Mouse (Mus musculus) naive thymus-derived CD4-positive, alpha-beta T cell, adult 2 months (primary cell): Measurements from ENCODE around the gene Zfp3.
A peak's percentile ranks its signal among the peaks of the same experiment; 100 is the strongest.
"Not testable (repeated sequence)": the region's sequence is repeated elsewhere in the genome, so short reads cannot be mapped to it uniquely, and the experiment has no call there.

Experiments
- DNase-seq: peaks from one replicate; pipeline ENCODE4 v3.0.0-alpha.2; 2011; ENCODE audit warnings: low read depth

Zfp3 gene

DNA sequence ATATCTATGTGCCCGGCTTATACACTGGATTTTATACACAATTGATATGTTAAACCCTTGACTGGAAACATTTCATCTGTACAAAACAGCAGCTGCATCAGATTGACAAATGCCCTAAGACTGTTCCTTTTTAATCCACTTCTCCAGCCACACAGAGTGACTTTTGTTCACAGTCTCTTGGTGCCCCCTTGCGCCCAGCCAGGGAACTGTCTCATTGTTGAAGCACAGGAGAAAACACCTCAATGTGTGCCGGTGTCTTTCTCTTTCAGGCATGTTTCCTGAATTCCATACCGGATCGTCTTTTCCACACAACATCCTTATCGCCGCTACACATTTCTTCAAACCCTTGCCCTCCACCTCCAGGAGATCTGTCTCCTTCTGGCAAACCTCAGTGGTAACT lies 8.4 kb upstream of the Zfp3 start:
- DNase-seq, result peak; percentile 90

DNA sequence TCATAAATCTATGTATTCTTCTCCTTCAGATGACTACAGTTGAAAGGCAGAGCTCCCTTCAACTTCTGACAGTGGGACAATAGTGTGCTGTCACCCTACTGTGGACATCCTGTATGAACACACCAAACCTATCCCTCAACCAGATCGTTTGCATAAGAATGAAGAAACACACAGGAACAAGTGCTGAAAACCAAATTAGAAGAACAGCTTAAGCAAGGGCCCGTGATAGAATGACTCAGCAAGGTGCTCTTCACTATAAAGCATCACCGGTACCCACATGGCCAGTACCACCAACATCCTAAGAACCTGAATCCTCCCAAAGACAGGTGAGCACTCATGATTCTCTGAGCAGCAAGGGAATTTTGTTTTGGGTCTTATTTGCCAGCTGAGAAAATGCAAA lies 3.6 kb upstream of the Zfp3 start:
- DNase-seq, result not testable (repeated sequence)

DNA sequence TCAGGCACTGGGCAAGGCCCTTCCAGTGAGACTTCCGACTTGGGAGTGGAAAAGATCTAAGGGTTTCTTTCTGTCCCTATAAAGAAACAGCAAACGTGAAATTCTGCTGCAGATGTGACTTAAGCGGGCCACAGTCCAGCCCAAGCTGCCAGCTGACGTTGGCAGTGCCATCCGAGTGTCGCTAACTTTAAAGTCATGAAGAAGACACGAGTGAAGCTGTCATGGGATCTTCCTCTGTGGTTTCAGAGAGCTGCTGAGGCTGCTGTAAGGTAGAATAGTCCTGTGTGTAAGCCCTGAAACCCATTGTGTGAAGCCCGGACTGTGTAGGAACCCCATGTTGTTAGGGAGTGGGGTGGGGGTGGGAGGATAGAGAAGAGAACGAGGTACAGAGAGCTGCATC lies 1.4 kb upstream of the Zfp3 start:
- peak; percentile 76 for DNase-seq

DNA sequence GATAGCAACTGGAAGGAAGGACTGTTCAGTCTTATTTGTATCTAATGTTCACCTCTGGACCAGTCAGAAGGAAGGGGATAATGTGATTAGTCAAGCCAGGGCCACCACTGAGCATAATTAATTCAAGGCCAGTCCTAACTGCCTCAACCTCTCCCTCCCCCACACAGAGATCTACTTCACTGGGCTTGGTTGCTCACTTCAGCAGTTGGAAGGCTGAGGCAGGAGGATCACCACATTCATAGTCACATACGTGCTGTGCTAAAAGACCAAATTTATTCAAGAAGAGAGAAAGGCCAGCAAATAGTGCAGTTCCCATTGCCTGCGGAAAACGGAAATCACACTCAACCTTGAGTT lies 450 bp upstream of the Zfp3 start:
- no peak for DNase-seq

DNA sequence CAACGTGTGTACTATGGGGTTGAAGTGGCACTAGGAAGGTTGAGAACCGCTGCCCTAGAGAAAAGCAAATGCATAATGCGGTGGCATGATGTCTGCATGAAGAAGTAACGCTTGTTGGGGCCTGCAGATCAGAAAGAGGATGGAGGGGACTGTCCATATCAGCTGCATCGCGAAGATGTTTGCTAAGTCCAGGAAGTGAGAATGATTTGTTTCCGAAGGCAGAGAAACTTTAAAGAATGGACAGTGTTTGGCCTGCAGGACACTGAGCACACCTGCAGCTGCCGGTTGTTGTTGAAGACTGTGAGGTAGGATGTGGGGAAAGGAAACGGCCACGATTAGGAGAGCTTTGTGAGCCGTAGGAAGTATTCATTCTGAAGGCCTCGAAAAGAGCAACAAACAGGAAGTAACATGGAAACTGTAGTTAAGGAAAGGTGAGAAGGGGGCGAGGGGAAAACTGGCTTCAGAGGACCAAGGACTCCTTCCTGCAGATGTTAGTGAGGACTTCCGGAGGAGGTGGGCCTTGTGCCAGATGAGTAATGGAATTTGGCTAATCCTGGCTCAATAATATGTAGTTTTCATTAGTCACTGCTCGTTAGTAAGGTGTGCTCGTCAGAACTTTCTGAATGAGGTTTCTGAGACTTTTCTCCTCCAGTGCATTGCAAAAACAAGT lies 1.9 kb downstream of the Zfp3 start:
- DNase-seq, result peak; percentile 66

DNA sequence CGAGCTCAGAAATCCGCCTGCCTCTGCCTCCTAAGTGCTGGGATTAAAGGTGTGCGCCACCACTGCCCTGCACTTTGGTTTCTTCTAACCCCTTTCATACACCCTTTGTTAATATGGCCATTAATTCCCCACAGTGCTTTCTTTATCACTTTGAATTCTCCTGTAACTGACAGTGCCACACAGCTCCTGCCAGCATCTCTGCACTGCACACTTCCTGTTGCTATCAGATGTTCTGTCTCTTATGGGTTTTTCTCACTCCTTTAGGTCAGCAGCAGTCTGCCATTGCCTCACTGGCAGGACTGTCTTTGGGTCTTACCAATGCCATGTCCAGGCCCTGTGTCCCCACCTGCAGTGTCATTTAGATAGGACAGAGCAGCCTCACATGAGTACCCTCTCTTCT lies 6.8 kb downstream of the Zfp3 start:
- DNase-seq, result no peak

DNA sequence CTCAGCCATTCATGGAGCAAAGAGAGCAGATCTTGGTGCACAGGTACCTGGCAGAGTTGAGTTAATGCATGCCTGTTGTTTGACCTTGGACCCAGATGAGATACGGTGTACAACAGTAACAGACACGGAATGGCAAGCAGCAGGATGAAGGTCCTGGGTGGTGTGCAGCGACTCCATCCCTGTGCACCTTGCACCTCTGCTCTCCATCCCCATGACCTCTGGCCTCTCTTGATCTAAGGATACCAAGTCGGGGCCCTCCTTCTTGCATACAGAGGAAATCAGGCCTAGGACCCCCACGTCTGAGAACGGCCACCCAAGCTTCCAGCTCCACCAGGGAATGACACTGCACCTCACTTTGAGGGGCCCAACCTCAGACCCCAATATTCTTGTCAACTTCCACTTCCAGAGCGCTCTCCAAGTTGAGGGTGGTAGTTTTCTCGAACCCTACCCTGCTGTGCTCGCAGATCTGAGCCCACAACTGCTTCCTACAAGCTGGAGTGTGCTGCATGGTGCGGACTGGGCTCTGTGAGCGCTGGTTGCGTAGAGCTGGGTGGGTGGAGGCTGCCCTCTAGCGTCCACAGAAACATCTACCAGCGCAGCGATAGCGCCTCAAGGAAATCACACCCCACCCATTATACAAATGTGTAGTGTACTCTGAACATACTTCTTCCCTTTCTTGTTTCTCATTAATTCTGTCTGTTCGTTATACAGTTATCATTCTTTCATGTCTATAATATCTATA lies 13.0 kb downstream of the Zfp3 start:
- peak; percentile 89 for DNase-seq

DNA sequence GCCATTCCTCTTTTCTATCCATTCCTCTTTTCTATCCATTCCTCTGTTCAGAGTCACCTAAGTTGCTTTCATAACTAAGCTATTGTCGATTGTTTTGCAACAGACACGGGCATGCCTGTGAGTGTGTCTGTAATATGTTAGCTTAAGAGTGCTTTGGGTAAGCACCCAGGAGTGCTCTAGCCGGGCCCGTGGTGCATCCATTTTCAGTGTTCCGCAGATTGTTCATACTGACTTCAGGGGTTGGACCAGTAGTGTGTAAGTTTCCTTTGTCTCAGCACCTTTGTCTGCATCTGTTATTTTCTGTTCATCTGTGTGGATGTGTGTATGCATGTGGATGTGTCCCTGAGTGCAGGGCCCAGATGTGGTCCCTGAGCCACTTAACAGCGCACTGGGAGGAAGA lies 13.6 kb downstream of the Zfp3 start:
- no peak for DNase-seq

DNA sequence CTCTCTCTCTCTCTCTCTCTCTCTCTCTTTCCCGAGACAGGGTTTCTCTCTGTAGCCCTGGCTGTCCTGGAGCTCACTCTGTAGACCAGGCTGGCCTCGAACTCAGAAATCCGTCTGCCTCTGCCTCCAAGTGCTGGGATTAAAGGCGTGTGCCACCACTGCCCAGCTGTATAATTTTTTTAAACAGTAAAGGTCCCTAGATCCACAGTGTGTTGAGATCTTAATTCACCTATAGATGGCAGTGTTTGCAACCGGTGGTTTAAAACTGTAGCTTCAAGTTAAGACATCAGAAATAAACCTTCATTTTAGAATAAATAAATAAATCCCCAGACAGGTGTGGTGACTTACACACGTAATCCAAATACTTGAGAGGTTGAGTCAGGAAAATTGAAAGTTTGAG lies 14.0 kb downstream of the Zfp3 start:
- DNase-seq, result peak; percentile 75

DNA sequence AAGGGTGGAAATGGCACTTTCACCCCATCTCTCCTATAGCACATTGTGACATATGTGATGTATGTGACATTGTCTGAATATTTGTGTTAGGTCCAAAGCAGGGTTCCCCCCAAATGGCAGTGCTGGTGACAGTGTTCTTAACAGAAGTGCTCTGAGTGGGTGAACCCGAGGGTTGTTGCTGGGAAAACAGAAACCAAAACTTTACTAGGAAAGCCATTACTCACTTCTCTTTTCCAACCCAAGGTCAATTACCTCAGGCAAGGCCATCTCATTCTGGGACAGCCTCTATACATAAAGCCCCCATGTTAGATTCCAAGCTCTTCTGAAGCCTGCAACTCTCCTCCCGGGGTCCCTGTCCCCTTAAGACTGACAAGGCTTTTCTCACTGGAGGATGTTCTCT lies 21.9 kb downstream of the Zfp3 start:
- DNase-seq, result no peak

DNA sequence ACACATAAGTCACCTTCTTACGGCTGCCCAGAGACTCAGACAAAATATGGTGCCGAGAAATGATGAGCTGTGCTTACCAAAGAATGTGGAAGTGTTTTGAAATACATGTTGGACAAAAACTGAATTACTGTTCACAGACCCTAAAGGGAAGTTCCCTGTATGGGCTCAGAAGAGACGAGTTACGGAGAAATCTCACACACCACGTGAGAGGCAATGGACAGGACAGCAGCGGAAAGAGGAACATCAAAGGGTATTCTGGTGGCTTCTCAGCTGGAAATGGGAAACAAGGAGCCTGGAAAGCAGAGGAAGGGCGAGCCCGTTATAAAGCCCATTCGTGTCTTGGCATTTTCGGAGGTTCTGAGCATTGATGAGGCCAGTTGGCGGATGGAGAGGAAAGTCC lies 23.0 kb downstream of the Zfp3 start:
- no peak for DNase-seq

DNA sequence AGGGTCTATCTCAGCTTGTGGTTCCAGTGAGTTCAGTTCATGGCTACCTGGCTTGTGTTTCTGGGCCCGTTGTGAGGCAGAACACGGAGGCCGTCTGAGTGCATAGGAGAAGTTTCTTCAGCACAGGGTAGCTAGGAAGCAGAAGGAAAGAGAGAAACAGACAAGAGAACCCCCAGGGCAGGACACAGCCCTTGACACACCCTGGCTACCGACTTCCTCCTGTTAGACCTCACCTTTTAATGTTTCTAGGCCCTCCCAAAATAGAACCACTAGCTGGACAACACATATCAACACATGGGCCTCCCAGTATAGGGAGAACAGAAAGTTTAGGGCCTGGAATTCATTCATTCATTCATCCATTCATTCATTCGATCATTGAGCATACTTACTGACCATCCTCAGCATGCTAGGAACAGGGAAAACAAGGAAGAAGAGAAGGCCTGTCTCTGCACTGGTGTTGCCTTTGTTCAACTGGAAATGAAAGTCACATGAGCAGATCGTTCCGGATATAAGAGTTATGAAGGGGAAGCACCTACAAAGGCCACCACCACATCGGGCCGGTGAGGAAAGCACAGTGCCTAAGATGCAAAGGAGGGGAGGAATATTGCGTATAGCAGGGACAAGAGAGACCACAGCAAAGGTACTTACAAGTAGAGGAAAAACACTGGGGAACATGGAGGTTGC lies 25.1 kb downstream of the Zfp3 start:
- DNase-seq, result peak; percentile 66

DNA sequence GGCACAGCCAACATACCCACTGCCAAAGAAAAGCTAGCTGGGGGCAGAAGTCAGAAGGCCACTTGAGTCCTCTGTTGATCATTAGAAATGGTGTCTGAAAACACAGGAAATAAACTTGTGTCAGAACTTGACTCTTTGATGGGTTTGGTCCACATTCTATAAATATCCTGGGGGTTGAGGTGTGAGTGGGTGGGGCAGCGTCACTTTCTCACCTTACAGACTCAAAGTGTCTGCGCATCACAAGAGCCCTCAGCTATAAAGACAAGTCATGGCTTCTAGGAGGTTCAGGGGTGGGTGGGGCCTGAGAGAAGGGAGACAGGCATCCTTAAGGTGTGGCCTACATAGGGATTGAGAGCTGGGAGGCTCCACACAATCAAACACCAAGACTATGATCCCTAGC lies 26.4 kb downstream of the Zfp3 start:
- DNase-seq, result peak; percentile 55

DNA sequence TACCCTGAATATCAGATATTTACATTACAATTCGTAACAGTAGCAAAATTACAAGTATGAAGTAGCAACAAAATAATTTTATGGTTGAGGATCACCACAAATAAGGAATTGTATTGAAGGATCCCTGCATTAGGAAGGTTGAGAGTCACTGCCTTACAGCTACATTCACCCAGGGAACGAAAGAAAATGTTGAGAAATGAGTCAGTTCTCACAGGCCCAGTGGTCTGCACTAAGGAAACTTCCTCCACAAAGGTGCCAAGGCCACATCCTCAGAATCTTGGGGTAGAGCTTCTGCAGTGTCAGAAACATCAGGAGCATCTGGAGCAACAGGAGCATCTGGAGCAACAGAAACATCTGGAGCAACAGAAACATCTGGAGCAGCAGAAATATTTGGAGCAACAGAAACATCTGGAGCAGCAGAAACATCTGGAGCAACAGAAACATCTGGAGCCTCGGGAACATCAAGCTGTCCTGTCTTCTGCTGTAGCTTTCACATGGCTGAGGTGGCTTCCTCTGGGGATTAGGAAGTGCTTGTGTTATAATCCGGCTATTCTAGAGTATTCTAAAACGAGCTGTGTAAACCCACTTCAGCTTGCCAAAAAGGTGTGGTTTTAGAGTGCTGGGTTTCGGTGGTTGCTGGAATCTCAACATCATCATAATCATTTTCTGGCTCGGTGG lies 27.0 kb downstream of the Zfp3 start:
- no peak for DNase-seq

DNA sequence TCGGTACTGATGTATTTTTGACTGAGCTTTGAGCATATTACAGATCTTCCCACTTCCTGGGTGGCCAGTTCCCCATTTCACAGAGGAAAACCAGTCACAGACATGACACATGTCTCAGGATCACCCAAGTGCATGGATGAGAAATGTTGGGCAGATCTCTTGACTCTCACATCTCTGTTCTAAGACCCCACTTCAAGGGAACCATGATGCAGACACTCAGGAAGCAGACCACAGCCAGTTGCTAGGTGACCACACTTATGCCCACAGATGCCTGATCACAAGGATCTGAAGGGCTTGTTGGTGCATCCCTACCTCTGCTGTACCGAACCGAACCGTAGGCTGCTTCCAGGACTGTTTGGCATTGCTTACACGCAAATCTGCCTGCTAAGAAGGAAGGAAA lies 27.7 kb downstream of the Zfp3 start:
- DNase-seq, result peak; percentile 66

DNA sequence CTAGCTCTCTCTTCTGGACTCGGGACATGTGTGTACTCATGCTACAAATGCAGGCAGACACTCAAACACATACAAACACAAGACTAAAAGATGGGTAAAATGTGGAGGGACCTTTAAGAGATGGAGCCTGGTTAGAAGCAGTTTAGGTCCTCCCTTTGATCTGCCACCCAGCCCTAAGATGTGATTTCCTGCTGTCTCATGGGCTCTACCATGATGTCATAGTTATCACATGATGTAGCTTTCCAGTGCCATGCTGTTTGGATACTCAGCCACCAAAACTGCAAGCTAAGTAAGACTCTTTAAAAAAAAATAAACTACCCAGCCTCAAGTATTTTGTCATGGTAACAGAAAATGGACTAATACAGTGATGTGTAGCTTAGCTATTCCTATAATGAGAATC lies 28.4 kb downstream of the Zfp3 start:
- DNase-seq, result peak; percentile 79

DNA sequence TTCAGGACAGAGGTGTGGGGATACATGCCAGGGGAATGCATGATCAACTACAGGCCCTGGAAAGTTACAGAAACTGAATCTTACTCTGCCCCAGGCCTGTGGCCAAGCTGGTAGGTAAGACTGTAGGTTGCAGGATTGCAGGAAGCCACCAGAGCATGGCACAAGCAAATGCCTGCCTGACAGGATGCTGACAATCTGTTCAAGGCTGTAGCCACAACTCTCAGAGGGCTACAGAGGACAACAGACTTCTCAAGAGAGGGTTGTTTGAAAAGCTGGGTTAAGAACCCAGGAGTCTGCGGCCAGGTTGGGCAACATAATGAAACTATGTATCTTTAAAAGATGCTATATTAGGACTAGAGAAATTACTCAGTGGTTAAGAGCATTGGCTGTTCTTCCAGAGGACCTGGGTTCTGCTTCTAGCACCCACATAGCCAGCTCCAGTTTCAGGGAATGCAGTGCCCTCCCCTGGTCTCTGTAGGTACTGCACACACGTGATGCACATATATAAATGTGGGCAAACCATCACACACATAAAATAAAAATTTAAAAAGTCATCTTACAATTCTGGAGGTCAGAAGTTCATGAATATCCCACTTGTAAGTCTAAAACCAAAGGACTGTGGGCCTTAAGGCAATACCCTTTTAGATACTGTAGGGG lies 38.3 kb downstream of the Zfp3 start:
- DNase-seq, result no peak

DNA sequence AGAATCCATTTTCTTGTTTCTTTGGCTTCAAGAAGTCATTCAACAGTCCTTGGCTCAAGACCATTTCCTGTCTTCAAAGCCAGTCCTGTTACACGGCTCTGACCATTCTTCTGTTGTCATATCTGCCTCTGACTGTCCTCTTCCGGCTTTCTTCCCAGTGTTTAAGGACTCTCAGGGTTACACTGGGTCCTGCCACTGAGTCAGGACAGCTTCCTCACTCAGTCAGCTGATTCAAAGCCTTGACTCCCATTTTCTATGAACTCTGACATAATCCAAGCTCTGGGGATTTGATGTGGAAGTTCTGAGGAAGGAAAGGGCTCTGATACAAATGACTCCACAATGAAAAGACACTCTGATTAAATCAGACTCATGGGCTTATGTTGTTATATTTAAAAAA lies 38.9 kb downstream of the Zfp3 start:
- DNase-seq, result no peak

DNA sequence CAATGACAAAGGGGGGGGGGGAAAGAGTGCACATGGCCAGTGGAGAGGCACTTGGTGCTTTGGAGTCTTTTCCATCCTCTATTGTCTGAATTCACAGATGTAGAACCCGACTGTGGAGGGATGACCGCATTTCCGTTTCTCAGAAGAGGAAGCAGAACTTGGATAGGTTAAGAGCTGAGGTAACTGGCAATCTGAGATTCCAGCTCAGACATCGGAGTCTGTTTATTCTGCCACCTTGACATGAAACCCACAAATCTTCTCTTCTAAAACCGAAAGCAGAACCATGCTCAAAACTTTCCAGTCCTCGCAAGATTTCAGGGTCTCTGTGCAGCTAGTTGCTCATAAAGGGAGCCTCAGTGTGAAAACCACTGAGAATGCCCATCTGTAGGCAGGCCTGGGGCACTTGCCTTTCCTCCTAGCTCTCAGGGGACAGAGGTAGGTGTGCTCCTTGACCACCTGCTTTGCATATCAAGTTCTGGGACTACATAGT lies 39.7 kb downstream of the Zfp3 start:
- DNase-seq, result peak; percentile 80

DNA sequence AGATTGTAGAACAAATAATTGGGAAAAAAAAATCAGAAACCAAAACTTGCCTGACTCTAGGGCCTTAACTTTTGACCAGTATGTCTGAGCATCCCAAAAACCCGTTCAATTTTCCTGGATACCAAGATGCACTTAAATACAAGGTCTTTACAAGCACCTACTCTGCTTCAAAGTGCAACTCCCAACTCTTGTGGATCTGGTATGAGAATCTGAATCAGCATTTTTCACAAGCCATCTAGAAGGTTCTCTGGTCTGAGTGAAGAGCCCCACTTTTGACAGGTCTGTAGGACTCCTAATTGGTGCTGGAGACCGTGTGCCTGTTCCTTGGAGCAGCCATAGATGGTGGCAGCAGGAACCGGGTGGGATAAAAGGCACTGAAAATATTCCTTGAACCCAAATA lies 40.4 kb downstream of the Zfp3 start:
- DNase-seq, result no peak

DNA sequence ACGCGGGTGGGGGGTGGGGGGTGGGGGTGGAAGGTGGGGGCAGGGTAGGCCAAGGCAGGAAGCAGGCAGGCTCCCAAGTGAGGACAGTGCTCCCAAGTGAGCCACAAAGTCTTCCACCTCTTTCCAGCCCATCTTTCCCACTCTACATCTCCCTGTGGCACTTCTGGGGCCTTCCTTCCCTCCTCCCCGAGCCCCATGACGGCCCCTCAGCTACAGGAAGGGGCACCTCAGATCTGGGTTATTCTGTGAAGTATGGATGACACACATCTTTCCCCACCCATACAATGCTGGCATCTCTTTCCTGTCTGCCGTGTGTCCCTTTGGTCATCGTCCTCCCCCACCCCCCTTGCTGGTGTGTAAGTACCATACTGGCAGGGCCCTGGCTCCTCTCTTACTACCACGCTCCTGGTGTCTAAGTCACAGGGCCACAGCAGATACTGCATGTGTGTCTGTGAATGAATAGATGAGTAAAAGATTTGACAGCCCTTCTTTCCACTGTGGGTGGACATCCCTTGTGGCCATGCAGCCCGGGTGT lies 41.7 kb downstream of the Zfp3 start:
- DNase-seq, result peak; percentile 29

DNA sequence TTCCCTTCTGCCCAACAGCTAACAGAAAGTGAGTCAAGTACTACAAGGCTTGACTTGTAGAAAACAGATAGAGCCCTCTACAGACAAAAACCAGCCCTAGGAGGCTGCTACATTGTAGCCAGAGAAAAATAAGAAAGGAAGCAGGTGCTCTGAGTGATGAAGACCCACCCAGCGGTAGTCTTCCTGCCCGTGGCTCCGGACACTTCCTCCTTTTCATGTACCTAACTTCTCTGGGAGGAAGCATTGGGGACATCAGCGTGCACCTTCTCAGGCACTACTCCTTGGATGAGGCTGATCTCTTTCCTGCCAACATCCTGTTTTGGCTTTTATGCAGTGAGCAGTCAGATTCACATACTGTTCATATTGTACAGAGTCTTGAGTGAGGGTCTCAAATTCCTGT lies 42.7 kb downstream of the Zfp3 start:
- peak; percentile 32 for DNase-seq
